Mouse (Mus musculus) brain, embryonic 14.5 days (tissue): Measurements from ENCODE around the gene Zcchc24. TPM values are rescaled to one million over a fixed set of nuclear protein-coding genes. Genes with fewer than 3 reads are reported as not detected.

Experiments
- DNase-seq: peaks from one replicate; pipeline ENCODE4 v3.0.0-alpha.2; 2011; ENCODE audit warnings: low read depth
- CTCF ChIP-seq: fragments of 200-500 bp; IDR thresholded peaks from 2 replicates; pipeline ENCODE4 v1.5.1; 2012; ENCODE audit warnings: inconsistent platforms, mild to moderate bottlenecking, moderate library complexity, borderline replicate concordance; ENCODE audit not compliant: insufficient read depth, insufficient read length; ENCODE audit errors: extremely low read depth
- POLR2A ChIP-seq: fragments of 200-500 bp; IDR thresholded peaks from 2 replicates; pipeline ENCODE4 v1.6.1; 2012; ENCODE audit warnings: mild to moderate bottlenecking, inconsistent platforms, borderline replicate concordance; ENCODE audit not compliant: poor library complexity, insufficient read depth, insufficient read length, severe bottlenecking; ENCODE audit errors: extremely low read depth
- polyA plus RNA-seq: library from polyadenylated mRNA; depleted of rRNA; stranded (reverse); fragments of >200 nt; gene quantifications from 2 replicates; pipeline ENCODE4 v1.2.3, GENCODE M21; 2012

Zcchc24 gene
- polyA plus RNA-seq, 1 experiment: 19.6 TPM

- no peak for TF ChIP-seq CTCF
- no peak for TF ChIP-seq POLR2A
- DNase-seq: no peak
These were observed 49.5 kb downstream of the Zcchc24 start for GRCm38 (mm10) chr14:25719371-25719770.

GRCm38 (mm10) chr14:25718471-25718870, 50.4 kb downstream of the Zcchc24 start:
- DNase-seq: peak; percentile 20
- no peak for TF ChIP-seq POLR2A
- TF ChIP-seq CTCF: no peak

GRCm38 (mm10) chr14:25717718-25718117, 51.1 kb downstream of the Zcchc24 start:
- TF ChIP-seq CTCF: no peak
- TF ChIP-seq POLR2A: no peak
- no peak for DNase-seq

GRCm38 (mm10) chr14:25716528-25716927, 52.3 kb downstream of the Zcchc24 start:
- TF ChIP-seq POLR2A (no peak), CTCF (no peak)
- DNase-seq: no peak

GRCm38 (mm10) chr14:25713443-25713842, 55.4 kb downstream of the Zcchc24 start:
- DNase-seq: peak; percentile 67
- TF ChIP-seq POLR2A: no peak
- peak; percentile 71 for TF ChIP-seq CTCF

- DNase-seq: no peak
- no peak for TF ChIP-seq POLR2A
- no peak for TF ChIP-seq CTCF
These were observed 57.2 kb downstream of the Zcchc24 start for GRCm38 (mm10) chr14:25711602-25712001.

GRCm38 (mm10) chr14:25711177-25711576, 57.7 kb downstream of the Zcchc24 start:
- no peak for DNase-seq
- TF ChIP-seq CTCF: no peak
- TF ChIP-seq POLR2A: no peak

GRCm38 (mm10) chr14:25710681-25711080, 58.2 kb downstream of the Zcchc24 start:
- TF ChIP-seq CTCF: no peak
- no peak for TF ChIP-seq POLR2A
- DNase-seq: no peak

GRCm38 (mm10) chr14:25710073-25710472, 58.8 kb downstream of the Zcchc24 start:
- DNase-seq: no peak
- no peak for TF ChIP-seq POLR2A
- no peak for TF ChIP-seq CTCF

GRCm38 (mm10) chr14:25708917-25709316, 59.9 kb downstream of the Zcchc24 start:
- TF ChIP-seq CTCF: no peak
- TF ChIP-seq POLR2A: no peak
- no peak for DNase-seq

- no peak for DNase-seq
- TF ChIP-seq CTCF: no peak
- no peak for TF ChIP-seq POLR2A
These were observed 60.4 kb downstream of the Zcchc24 start for GRCm38 (mm10) chr14:25708451-25708850.

- peak; percentile 80 for DNase-seq
- TF ChIP-seq CTCF: peak; percentile 71; the same call in 1 of the 2 replicates
- no peak for TF ChIP-seq POLR2A
These were observed 61.1 kb downstream of the Zcchc24 start for GRCm38 (mm10) chr14:25707691-25708181.
